In the genomic region with DNA sequence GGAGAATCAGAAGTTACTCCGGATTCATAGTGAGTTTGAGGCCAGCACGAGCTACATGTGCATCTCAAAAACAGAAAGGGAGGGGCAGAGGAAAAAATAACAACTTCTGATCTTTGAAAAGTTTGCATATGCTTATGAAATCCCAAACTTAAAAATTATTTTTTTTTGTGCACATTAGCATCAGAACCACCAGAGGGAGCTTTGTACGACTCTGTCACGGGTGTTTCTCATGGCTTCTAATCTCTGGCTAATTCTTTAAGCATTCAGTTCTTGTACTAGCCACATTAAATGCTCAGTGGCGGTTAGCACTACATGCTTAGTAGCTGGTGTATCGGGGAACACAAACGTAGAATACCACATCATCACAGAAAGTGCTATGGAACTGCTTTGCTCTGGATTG, we compare ENCODE assay signal across 13 mouse cellular contexts. TPM values are rescaled to one million over a fixed set of nuclear protein-coding genes. Genes with fewer than 3 reads are reported as not detected.
A peak's percentile ranks its signal among the peaks of the same experiment; 100 is the strongest.
DNase-seq lines count a peak whose midpoint lies in the region; ATAC-seq and TF ChIP-seq lines count a peak whose summit lies in the region.
"Had no signal": no experiment of that assay in that cellular context is flagged by ENCODE, and none has a peak within 500 bp of the region (broad histone marks: within the 10 kb centered on the region; RNA-seq: fewer than 3 reads in every experiment).

No protein-coding gene starts in this region.

- 69% methylated on average over 7 of the region's 7 CpGs for WGBS in hindbrain, embryonic 11.5 days
- 47% methylated on average over 7 of the region's 7 CpGs for WGBS in hindbrain, embryonic 16.5 days
- WGBS in midbrain, embryonic 14.5 days: 45% methylated on average over 7 of the region's 7 CpGs
- WGBS in midbrain, embryonic 15.5 days: 34% methylated on average over 7 of the region's 7 CpGs
- 54% methylated on average over 7 of the region's 7 CpGs for WGBS in stomach, postnatal 0 days
- 50% methylated on average over 7 of the region's 7 CpGs for WGBS in kidney, adult 2 months

- no peak overlapping the region for H3K4me3 ChIP-seq in hindbrain, embryonic 11.5 days (ENCODE audit: low read depth, low read length)
- H3K4me3 ChIP-seq in hindbrain, embryonic 16.5 days (ENCODE audit: low read length): no peak overlapping the region
- no peak overlapping the region for H3K4me3 ChIP-seq in midbrain, embryonic 14.5 days (replicated peaks; ENCODE audit: low read depth, low read length)
- H3K4me3 ChIP-seq in midbrain, embryonic 15.5 days: no peak overlapping the region
- H3K4me3 ChIP-seq in stomach, postnatal 0 days (ENCODE audit: low read depth, low read length): no peak overlapping the region
- H3K4me3 ChIP-seq in kidney, adult 2 months (ENCODE audit: insufficient read depth, low read depth, low read length): no peak overlapping the region
- H3K4me3 ChIP-seq: embryonic facial prominence, embryonic 15.5 days; heart, embryonic 15.5 days; neural tube, embryonic 15.5 days had no signal

- no peaks in the 10 kb centered on the region for H3K4me1 ChIP-seq in hindbrain, embryonic 11.5 days (replicated peaks; ENCODE audit: control insufficient read depth, insufficient read depth, low read length)
- no peaks in the 10 kb centered on the region for H3K4me1 ChIP-seq in hindbrain, embryonic 16.5 days (ENCODE audit: control insufficient read depth, insufficient read depth, low read depth, low read length)
- H3K4me1 ChIP-seq in midbrain, embryonic 14.5 days (ENCODE audit: control insufficient read depth, insufficient read depth, low read length): no peaks in the 10 kb centered on the region
- 0 out of 2 replicates have a peak, but pooled peaks cover 2% of the 10 kb centered on the region for H3K4me1 ChIP-seq in midbrain, embryonic 15.5 days
- H3K4me1 ChIP-seq in stomach, postnatal 0 days (replicated peaks; ENCODE audit: control insufficient read depth, insufficient read depth): no peaks in the 10 kb centered on the region
- peaks cover 6% of the 10 kb centered on the region for H3K4me1 ChIP-seq in kidney, adult 2 months (ENCODE audit: control insufficient read depth, insufficient read depth, low read length)
- H3K4me1 ChIP-seq: heart, embryonic 15.5 days; neural tube, embryonic 15.5 days had no signal

- no peaks in the 10 kb centered on the region for H3K27me3 ChIP-seq in hindbrain, embryonic 11.5 days (ENCODE audit: control insufficient read depth, insufficient read depth, low read length)
- H3K27me3 ChIP-seq in hindbrain, embryonic 16.5 days (replicated peaks; ENCODE audit: control insufficient read depth, insufficient read depth, low read length): no peaks in the 10 kb centered on the region
- no peaks in the 10 kb centered on the region for H3K27me3 ChIP-seq in midbrain, embryonic 14.5 days (ENCODE audit: control insufficient read depth, insufficient read depth, low read length)
- no peaks in the 10 kb centered on the region for H3K27me3 ChIP-seq in midbrain, embryonic 15.5 days (replicated peaks)
- H3K27me3 ChIP-seq in stomach, postnatal 0 days (ENCODE audit: control insufficient read depth, insufficient read depth, low read length): no peaks in the 10 kb centered on the region
- H3K27me3 ChIP-seq in kidney, adult 2 months (replicated peaks; ENCODE audit: control insufficient read depth, insufficient read depth, low read length): no peaks in the 10 kb centered on the region
- H3K27me3 ChIP-seq: embryonic facial prominence, embryonic 15.5 days; heart, embryonic 15.5 days; neural tube, embryonic 15.5 days had no signal

- peak; percentile 27 for DNase-seq in hindbrain, embryonic 11.5 days (ENCODE audit: low spot score)
- DNase-seq in midbrain, embryonic 14.5 days: peak; percentile 69
- DNase-seq in brain, adult 2 months (ENCODE audit: low read depth, low spot score): peak; percentile 48
- DNase-seq in stomach, postnatal 0 days (ENCODE audit: low spot score): no peak
- DNase-seq in adrenal gland, adult 8-10 months: no peak
- DNase-seq in kidney, adult 2 months: no peak
- DNase-seq: kidney, postnatal 25 days; thymus, postnatal 14 days had no signal

- no peak for ATAC-seq in hindbrain, embryonic 11.5 days (ENCODE audit: low FRiP score)
- no peak for ATAC-seq in hindbrain, embryonic 16.5 days
- no peak for ATAC-seq in midbrain, embryonic 14.5 days (ENCODE audit: low FRiP score, low TSS enrichment)
- ATAC-seq in midbrain, embryonic 15.5 days (replicated peaks): no peak
- ATAC-seq in stomach, postnatal 0 days (ENCODE audit: low FRiP score, low TSS enrichment): no peak

- TF ChIP-seq EP300 in stomach, postnatal 0 days (optimal IDR thresholded peaks at IDR 0.05): no peak

- H3K4me2 ChIP-seq in hindbrain, embryonic 11.5 days (replicated peaks; ENCODE audit: low read depth, low read length): no peak overlapping the region
- H3K4me2 ChIP-seq in hindbrain, embryonic 16.5 days (ENCODE audit: low read length): no peak overlapping the region
- H3K4me2 ChIP-seq in midbrain, embryonic 14.5 days (ENCODE audit: low read length): no peak overlapping the region
- no peak overlapping the region for H3K4me2 ChIP-seq in midbrain, embryonic 15.5 days
- H3K4me2 ChIP-seq in stomach, postnatal 0 days (replicated peaks; ENCODE audit: low read depth): no peak overlapping the region
- H3K4me2 ChIP-seq: embryonic facial prominence, embryonic 15.5 days; heart, embryonic 15.5 days; neural tube, embryonic 15.5 days had no signal

- H3K9ac ChIP-seq in hindbrain, embryonic 11.5 days (ENCODE audit: low read depth, low read length): no peak overlapping the region
- H3K9ac ChIP-seq in hindbrain, embryonic 16.5 days (ENCODE audit: low read depth, low read length): no peak overlapping the region
- H3K9ac ChIP-seq in midbrain, embryonic 14.5 days (replicated peaks; ENCODE audit: low read length): no peak overlapping the region
- no peak overlapping the region for H3K9ac ChIP-seq in midbrain, embryonic 15.5 days
- H3K9ac ChIP-seq in stomach, postnatal 0 days (ENCODE audit: low read length): no peak overlapping the region
- H3K9ac ChIP-seq: embryonic facial prominence, embryonic 15.5 days; heart, embryonic 15.5 days; neural tube, embryonic 15.5 days had no signal

- H3K9me3 ChIP-seq in hindbrain, embryonic 11.5 days (ENCODE audit: control insufficient read depth, low read length): no peaks in the 10 kb centered on the region
- H3K9me3 ChIP-seq in hindbrain, embryonic 16.5 days (ENCODE audit: control insufficient read depth, low read length): no peaks in the 10 kb centered on the region
- no peaks in the 10 kb centered on the region for H3K9me3 ChIP-seq in midbrain, embryonic 14.5 days (ENCODE audit: control insufficient read depth, low read length)
- H3K9me3 ChIP-seq in midbrain, embryonic 15.5 days: no peaks in the 10 kb centered on the region
- no peaks in the 10 kb centered on the region for H3K9me3 ChIP-seq in stomach, postnatal 0 days (ENCODE audit: control insufficient read depth, low read length)
- H3K9me3 ChIP-seq: embryonic facial prominence, embryonic 15.5 days; heart, embryonic 15.5 days; neural tube, embryonic 15.5 days had no signal

- TF ChIP-seq POLR2A in kidney, adult 2 months (IDR thresholded peaks at IDR 0.05; ENCODE audit: low read depth, low read length): no peak

- H3K27ac ChIP-seq in hindbrain, embryonic 11.5 days (ENCODE audit: low read depth, low read length): no peak overlapping the region
- H3K27ac ChIP-seq in hindbrain, embryonic 16.5 days (ENCODE audit: low read depth, low read length): no peak overlapping the region
- H3K27ac ChIP-seq in midbrain, embryonic 14.5 days (replicated peaks; ENCODE audit: low read depth, low read length): no peak overlapping the region
- no peak overlapping the region for H3K27ac ChIP-seq in midbrain, embryonic 15.5 days
- H3K27ac ChIP-seq in stomach, postnatal 0 days (replicated peaks): no peak overlapping the region
- no peak overlapping the region for H3K27ac ChIP-seq in kidney, adult 2 months (ENCODE audit: insufficient read depth, low read depth, low read length)
- H3K27ac ChIP-seq: embryonic facial prominence, embryonic 15.5 days; heart, embryonic 15.5 days; neural tube, embryonic 15.5 days had no signal

- peak; percentile 74 for TF ChIP-seq CTCF in stomach, postnatal 0 days (IDR thresholded peaks at IDR 0.05; ENCODE audit: low read depth)
- TF ChIP-seq CTCF in kidney, adult 2 months (conservative IDR thresholded peaks at IDR 0.05; ENCODE audit: insufficient read depth, insufficient read length, low read depth, low read length): no peak

- no peaks in the 10 kb centered on the region for H3K36me3 ChIP-seq in hindbrain, embryonic 11.5 days (ENCODE audit: control insufficient read depth, insufficient read depth, low read length)
- no peaks in the 10 kb centered on the region for H3K36me3 ChIP-seq in hindbrain, embryonic 16.5 days (ENCODE audit: control insufficient read depth, insufficient read depth, low read length)
- peaks cover 33% of the 10 kb centered on the region for H3K36me3 ChIP-seq in midbrain, embryonic 14.5 days (ENCODE audit: control insufficient read depth, insufficient read depth, low read length)
- H3K36me3 ChIP-seq in midbrain, embryonic 15.5 days (replicated peaks): 0 out of 2 replicates have a peak, but pooled peaks cover 6% of the 10 kb centered on the region
- H3K36me3 ChIP-seq in stomach, postnatal 0 days (ENCODE audit: control insufficient read depth, insufficient read depth, low read length): peaks cover 2% of the 10 kb centered on the region; the same call in 1 of the 2 replicates
- H3K36me3 ChIP-seq in kidney, adult 2 months (ENCODE audit: control insufficient read depth, insufficient read depth, low read length): peaks cover 3% of the 10 kb centered on the region; the same call in 1 of the 2 replicates
- H3K36me3 ChIP-seq: embryonic facial prominence, embryonic 15.5 days had no signal

RNA-seq across cellular contexts. Expression of a gene that starts 4.3 kb away (rescaled TPM):
- 298 and 314 TPM in 2 replicates for polyA plus RNA-seq in hindbrain, embryonic 11.5 days (2014; fragmentation: Nextera tagmentation; extraction: Ambion mirVana)
- polyA plus RNA-seq in hindbrain, embryonic 16.5 days (2015; fragmentation: Nextera tagmentation; extraction: Ambion mirVana): 197 and 208 TPM in 2 replicates
- polyA plus RNA-seq in midbrain, embryonic 14.5 days (2014; fragmentation: Nextera tagmentation; extraction: Ambion mirVana): 217 and 234 TPM in 2 replicates
- polyA plus RNA-seq in midbrain, embryonic 15.5 days (2015; fragmentation: Nextera tagmentation; extraction: Ambion mirVana): 190 and 192 TPM in 2 replicates
- 301 and 327 TPM in 2 replicates for polyA plus RNA-seq in stomach, postnatal 0 days (2015; fragmentation: Nextera tagmentation; extraction: Ambion mirVana)
- 100 to 1,000 TPM; 195 to 332 (median 231) TPM for total RNA-seq in adrenal gland, adult 8-10 months (2022)
- polyA plus RNA-seq in kidney, adult 2 months (2012; rRNA removed): 18.2 and 24.6 TPM in 2 replicates

RNA-seq across cellular contexts. Expression of a gene that starts 37.7 kb away (rescaled TPM):
- polyA plus RNA-seq in hindbrain, embryonic 11.5 days (2014; fragmentation: Nextera tagmentation; extraction: Ambion mirVana): 33.8 and 38.7 TPM in 2 replicates
- 23.6 and 26.8 TPM in 2 replicates for polyA plus RNA-seq in hindbrain, embryonic 16.5 days (2015; fragmentation: Nextera tagmentation; extraction: Ambion mirVana)
- polyA plus RNA-seq in midbrain, embryonic 14.5 days (2014; fragmentation: Nextera tagmentation; extraction: Ambion mirVana): 36.4 and 48.0 TPM in 2 replicates
- polyA plus RNA-seq in midbrain, embryonic 15.5 days (2015; fragmentation: Nextera tagmentation; extraction: Ambion mirVana): 36.2 and 37.0 TPM in 2 replicates
- polyA plus RNA-seq in stomach, postnatal 0 days (2015; fragmentation: Nextera tagmentation; extraction: Ambion mirVana): 4.3 and 4.9 TPM in 2 replicates
- 10 to 100 TPM; 39.8 to 90.4 (median 58.0) TPM for total RNA-seq in adrenal gland, adult 8-10 months (2022)
- 14.0 and 19.8 TPM in 2 replicates for polyA plus RNA-seq in kidney, adult 2 months (2012; rRNA removed)

Comparison
In these comparisons a context has a peak if more than half of its experiments do, and no peak if none do; other contexts are left out.
1. DNase-seq: peak in hindbrain, embryonic 11.5 days (single experiment), midbrain, embryonic 14.5 days (single experiment) and brain, adult 2 months (single experiment); none in stomach, postnatal 0 days (single experiment), adrenal gland, adult 8-10 months (single experiment) and kidney, adult 2 months (single experiment).